Mouse (Mus musculus) spleen, adult 12 weeks (tissue): Measurements from ENCODE around the gene Meox2.
"Not testable (repeated sequence)": the region's sequence is repeated elsewhere in the genome, so short reads cannot be mapped to it uniquely, and the experiment has no call there.

Experiments
- DNase-seq: peaks from one replicate; pipeline ENCODE4 v3.0.0; 2022; ENCODE audit warnings: low spot score

Gene Meox2

GRCm38 (mm10) chr12:37108390-37108738, at the start of gene Meox2:
Meox2 (plus strand) TSS chr12:37108540.
- no peak for DNase-seq

DNA sequence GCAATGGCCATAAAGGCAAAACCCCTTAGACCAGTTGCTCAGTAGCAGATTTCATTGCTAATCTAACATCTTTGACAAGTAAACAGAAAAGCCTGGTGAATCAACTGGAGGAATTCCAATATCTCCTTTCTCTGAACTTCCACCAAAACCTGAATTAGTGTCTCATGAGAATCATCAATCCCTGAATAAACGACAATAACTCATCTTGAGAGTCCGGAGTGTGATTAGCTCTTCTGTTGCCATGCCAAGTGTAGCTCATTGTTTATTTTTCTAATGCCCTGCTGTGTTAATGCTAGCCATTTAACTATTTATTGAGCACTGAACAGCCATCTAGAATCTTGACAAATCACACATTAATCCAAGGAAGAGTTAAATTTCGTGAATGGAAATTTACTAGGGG, 35.7 kb upstream of the Meox2 start:
- DNase-seq = no peak

DNA sequence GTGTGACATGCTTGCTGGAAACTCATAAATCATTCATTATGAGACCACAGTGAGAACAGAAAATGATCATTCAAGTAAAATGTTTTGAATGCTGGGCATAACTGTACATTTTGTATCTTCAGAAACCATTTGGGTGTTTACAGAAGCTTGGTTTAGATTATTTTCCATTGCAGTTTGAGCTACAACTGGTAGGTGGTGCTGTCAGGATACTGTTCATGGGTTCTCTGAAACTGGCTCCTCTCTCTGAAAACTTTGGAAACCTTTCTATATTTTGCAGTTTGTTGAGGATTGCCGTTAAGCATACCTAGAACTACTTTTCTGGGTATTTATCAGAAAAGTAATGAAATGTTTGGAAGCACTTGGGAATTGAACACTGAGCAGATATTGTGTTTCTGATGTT, 31.0 kb upstream of the Meox2 start:
- no peak for DNase-seq

DNA sequence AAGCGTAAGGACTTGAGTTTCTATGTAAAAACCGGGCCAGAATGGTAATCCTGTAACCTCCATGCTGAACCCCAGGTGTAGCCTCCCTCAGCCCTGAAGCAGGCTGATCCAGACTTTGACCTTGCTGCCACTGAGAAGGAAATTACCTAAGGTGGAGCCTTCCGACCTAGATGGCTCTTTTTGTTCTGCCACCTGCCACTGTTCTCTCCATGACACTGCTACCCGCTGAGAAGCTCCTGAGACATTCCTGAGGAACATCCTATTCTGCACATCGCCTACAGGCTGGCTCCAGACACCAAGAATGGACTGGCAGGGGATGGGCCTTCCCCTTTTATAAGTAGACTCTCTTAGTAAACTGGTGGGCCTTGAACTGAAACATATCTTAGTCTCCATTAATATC, 28.3 kb upstream of the Meox2 start:
- DNase-seq = not testable (repeated sequence)

GRCm38 (mm10) chr12:37106541-37106940, 1.8 kb upstream of the Meox2 start:
- no peak for DNase-seq

DNA sequence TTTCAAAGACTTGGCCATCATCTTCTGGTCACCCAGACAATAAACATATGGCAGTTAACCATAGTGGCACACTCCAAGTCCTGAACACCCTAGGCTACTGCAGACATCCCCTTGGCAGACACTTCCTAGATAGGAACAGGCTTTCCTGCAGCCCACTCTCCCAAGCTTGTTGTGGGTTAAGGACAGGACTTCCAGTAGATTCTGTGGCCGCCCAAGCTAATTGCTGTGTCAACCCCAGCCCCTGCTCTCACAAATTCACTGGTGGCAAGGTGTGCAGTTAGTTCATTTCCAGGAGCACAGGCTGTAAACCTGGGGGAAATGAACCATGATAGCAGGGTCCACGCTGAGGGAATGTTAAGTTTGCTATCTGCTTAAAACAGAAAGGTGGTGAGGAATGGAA, 1.2 kb upstream of the Meox2 start:
- no peak for DNase-seq

GRCm38 (mm10) chr12:37107713-37108389, 489 bp upstream of the Meox2 start:
- no peak for DNase-seq

DNA sequence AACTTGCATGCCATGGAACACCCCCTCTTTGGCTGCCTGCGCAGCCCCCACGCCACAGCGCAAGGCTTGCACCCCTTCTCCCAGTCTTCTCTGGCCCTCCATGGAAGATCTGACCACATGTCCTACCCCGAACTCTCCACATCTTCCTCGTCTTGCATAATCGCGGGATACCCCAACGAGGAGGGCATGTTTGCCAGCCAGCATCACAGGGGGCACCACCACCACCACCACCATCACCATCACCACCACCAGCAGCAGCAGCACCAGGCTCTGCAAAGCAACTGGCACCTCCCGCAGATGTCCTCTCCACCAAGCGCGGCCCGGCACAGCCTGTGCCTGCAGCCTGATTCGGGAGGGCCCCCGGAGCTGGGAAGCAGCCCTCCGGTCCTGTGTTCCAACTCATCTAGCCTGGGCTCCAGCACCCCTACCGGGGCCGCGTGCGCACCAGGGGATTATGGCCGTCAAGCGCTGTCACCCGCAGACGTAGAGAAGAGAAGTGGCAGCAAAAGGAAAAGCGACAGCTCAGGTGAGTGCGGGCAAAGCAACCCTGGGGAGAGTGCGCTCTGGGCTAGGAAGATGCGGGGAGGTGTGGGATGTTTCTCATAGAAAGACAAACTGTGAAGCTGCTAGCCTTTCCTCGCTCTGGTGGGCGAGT, 606 bp downstream of the Meox2 start:
- DNase-seq = no peak

DNA sequence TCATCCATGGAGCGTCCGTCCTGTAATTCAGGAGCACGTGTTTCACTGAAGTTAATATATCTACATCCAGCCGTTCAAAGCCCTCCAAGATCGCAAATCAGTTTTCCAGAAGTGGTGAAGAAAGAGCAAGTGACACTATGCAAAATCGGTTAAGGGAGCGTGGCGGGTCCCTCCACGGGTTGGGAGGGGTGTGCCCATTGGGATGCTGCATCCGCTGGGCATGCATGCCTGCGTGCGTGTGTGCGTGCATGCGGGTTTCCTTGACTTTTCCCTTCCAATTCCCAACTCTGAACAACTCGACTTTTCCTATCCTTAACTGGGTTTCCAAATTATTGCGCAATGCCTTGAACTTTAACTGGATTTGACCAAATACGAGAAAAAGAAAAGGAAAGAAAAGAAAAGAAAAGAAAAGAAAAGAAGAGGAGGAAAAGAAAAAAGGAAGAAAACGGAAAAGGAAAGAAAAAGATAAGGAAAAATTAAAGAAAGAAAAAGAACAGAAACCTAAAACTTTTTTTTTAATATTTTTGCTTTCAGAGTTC, 1.2 kb downstream of the Meox2 start:
- no peak for DNase-seq

- DNase-seq = no peak
Observed at GRCm38 (mm10) chr12:37110977-37111376, 2.6 kb downstream of the Meox2 start.

DNA sequence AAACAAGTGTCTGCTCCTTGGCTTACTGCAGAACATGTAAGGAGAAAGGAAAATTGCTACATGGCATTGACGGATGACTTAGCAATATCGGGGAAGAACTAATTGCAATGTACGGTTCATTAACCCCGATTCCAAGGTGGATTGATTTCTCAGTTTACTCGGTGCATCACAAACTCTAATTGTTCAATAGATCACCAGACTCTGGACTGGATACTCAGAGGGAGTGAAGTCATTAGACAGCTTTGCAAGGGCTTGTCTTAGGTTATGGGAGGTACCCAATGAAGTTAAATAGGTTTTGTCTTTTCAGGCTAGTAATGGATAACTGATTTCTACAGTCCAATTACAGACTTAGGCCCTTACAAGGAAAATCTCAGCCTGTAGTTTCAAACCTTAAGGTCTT, 10.9 kb downstream of the Meox2 start:
- DNase-seq = no peak

DNA sequence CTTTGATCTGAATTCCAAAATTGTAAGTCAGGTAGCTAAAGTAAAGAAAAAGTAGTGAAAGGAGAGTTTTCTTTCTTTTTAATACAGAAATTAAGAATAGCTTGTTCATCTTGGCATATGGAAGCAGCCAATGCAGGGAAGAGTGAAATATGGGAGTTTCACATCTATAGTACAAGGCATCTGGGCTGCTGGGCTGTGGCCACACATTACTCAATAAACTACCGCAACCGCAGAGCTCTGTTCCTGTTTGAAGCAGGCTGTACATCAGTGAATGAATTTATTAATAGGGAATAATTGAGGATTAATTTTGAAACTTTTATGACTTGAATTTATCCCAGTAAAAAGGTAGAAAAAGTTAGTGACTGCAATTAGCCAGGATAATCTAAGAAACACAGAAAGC, 15.4 kb downstream of the Meox2 start:
- no peak for DNase-seq

GRCm38 (mm10) chr12:37142080-37142703, 33.9 kb downstream of the Meox2 start:
- no peak for DNase-seq

DNA sequence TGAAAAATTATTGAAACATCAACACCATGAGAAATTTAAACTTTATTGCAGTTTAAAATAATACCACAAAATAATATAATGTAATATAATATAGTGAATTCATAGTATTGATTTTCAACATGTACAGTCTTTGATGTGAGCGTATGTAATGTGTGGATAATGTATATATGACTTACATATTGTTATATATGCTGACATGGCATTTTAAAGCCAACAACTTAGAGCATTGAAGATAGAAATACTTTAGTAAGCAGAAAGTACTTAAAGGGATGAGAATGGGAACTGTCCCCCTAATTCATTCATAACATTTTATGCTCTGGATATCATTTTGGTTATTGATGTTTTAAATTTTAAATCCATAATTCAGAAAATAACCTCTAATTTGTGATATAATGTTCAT, 35.5 kb downstream of the Meox2 start:
- no peak for DNase-seq

GRCm38 (mm10) chr12:37167742-37168141, 59.4 kb downstream of the Meox2 start:
- no peak for DNase-seq

- no peak for DNase-seq
Observed at GRCm38 (mm10) chr12:37173324-37173723, 65.0 kb downstream of the Meox2 start.

DNA sequence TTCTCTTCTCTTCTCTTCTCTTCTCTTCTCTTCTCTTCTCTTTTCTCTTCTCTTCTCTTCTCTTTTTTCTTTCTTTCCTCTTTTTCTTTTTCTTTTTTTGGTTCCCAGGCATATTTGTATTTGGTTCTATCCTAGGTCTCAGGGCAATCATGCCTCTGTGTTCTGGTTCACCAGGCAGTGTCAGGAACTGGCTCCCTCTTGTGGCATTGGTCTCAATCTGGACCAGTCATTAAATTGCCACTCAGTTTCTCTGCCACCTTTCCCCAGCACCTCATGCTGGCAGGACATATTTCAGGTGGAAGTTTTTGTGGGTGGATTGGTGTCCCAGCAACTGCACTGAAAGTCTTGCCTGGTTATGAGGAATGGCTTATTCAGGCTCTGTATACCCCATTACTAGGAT, 75.3 kb downstream of the Meox2 start:
- DNase-seq = no peak

DNA sequence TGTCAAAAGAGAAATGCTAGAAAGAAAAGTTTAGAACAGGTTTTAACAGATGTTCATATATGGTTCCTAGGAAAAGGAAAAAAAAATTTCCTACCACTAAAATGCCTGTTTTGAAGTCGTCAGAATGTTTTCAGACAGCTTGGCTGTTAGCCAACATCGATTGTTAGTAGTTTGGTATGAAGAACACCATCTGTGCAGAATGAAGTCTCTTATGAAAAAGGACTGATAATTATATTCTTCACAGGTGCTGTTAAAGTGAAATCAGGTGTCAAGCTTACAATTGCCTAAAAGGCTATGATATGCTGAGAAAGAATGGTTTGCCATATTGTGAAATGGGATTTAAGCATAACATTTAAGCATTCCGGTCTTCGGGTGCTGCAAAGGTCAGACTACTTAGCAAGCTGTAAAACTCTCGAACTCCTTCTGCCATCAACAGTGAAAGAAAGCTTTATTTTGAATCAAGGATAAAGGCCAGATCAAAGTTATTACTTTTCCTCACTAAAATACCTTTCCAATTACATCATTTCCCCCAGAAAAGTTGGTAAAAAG, 80.7 kb downstream of the Meox2 start:
- no peak for DNase-seq
